Mouse (Mus musculus) gastrocnemius, adult 18-20 months (tissue): Measurements from ENCODE around the gene Casz1. TPM values are rescaled to one million over a fixed set of nuclear protein-coding genes. Genes with fewer than 3 reads are reported as not detected.

Experiments
- DNase-seq: peaks from one replicate; pipeline ENCODE4 v3.0.0; 2021; ENCODE audit warnings: low spot score
- total RNA-seq, 2 experiments: library from RNA; stranded (reverse); gene quantifications; 2 replicates each; pipeline ENCODE4 v1.2.3; 2021

Casz1 gene
- total RNA-seq, 2 experiments from 2014 or later = 37.9 to 44.4 TPM

- no peak for DNase-seq
Measured at GRCm38 (mm10) chr4:148933109-148933508, 128.9 kb downstream of the Casz1 start.

DNA sequence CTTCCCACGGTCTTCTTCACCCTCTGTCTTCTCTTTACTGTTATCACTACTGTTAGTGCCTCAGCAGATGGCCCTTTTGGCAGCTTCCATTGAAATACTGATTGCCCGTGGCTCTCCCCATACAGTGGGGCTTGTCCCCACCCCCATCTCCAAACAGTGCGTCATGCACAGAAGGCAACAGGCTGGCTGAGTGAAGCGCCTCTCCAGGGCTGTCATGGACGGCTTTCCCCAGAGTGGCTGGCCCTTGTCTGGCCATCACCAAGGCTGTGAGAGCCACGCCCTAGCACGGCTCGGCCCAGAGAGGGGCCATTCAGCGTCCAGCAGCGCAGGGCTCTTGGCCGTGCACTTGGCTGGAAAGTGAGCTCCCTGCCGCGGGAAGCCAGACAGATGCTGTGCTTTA, 131.0 kb downstream of the Casz1 start:
- peak; percentile 30 for DNase-seq

- no peak for DNase-seq
Measured at GRCm38 (mm10) chr4:148936111-148936510, 131.9 kb downstream of the Casz1 start.

DNA sequence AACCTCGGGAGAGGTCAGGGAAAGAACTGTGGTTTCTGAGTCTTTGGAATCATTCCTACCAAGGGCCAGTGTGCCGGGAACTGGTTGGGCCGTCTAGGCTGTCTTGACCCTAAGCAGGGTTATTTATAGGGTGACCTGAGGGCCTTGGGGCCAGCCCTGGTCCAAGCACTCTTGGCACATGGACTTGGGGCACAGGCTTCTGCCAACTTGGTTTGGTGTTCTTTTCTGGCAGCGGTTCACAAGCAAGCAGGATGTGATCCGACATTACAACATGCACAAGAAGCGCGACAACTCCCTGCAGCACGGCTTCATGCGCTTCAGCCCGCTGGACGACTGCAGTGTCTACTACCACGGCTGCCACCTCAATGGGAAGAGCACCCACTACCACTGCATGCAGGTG, 132.5 kb downstream of the Casz1 start:
- peak; percentile 89 for DNase-seq

- DNase-seq = no peak
Measured at GRCm38 (mm10) chr4:148938546-148938945, 134.3 kb downstream of the Casz1 start.

DNA sequence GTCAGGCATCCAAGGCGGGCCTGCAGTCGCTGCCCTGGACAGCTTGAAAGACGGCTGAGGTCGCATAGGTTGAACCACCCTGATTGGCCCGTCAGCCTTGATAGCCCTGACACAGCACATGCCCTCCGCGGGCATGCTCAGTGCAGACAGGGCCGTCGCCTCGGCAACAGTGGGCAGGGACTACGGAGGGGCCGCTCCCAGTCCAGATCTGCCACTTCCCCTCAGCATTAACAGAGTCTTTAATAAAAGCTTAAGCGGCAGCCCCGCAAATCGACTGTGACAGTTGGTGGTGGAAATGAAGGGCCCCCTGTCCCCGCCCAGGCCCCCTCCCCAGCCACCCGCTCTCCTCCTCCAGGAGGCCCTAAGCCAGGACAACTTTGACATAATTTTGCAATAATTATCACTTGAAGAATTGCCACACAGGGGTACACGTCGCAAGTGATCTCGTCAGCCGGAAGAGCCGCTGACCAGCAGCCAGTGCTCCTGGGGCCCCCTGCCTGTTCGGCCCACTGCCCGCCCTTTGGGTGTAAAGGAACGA, 136.5 kb downstream of the Casz1 start:
- peak; percentile 40 for DNase-seq

GRCm38 (mm10) chr4:148941321-148941720, 137.1 kb downstream of the Casz1 start:
- DNase-seq = no peak

- no peak for DNase-seq
Measured at GRCm38 (mm10) chr4:148943099-148943498, 138.9 kb downstream of the Casz1 start.

GRCm38 (mm10) chr4:148945476-148945881, 141.2 kb downstream of the Casz1 start:
- DNase-seq = peak; percentile 39

- peak; percentile 68 for DNase-seq
Measured at GRCm38 (mm10) chr4:148946071-148946470, 141.8 kb downstream of the Casz1 start.

- DNase-seq = no peak
Measured at GRCm38 (mm10) chr4:148947833-148948388, 143.7 kb downstream of the Casz1 start.

DNA sequence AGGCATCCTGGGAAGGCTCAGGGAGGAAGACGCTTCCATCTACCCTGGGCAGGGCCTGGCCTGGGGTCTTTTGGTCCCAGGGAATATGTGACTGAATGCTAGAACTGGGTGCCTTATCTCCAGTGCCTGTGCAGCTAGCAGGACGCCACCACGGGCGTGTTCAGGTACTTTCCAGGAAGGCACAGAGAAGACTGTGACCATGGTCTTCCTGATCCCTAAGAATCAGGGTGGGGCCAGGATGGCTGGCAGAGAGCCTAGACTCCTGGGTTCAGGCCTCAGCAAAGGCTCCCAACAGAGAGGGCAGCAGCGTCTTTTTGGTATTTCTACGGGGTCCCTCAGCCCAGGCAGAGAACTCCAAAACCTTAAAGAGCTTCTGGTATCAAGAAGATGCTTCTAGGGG, 146.3 kb downstream of the Casz1 start:
- DNase-seq = no peak

DNA sequence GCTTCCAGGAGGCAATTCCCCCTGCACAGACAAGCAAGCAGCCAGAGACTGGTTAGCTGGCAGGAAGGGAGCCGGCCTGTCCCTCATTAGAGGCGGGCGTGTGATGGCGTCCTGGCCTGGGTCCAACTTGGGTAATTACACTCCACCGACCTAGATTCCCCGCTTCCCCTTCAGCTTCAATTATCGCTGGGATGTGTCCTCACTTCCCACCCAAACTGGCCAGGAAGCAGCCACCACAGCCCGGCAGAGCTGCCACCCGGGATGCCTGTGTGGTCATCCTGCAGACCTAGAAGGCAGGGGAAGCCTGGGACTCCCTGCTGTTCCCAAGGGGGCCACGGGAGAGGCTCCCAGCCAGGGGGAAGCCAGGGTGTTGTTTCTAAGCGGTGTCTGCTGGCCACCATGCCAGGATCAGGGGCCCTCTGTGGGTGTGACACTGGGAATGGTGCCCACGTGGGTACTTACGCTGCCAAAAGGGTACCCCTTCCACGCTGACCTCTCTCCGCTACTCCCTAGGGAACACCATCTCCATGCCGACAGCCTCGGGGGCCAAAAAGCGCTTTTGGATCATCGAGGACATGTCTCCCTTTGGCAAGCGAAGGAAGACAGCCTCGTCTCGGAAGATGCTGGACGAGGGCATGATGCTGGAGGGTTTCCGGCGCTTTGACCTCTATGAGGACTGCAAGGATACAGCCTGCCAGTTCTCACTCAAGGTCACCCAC, 146.9 kb downstream of the Casz1 start:
- DNase-seq = peak; percentile 76

GRCm38 (mm10) chr4:148951821-148952291, 147.6 kb downstream of the Casz1 start:
- no peak for DNase-seq

DNA sequence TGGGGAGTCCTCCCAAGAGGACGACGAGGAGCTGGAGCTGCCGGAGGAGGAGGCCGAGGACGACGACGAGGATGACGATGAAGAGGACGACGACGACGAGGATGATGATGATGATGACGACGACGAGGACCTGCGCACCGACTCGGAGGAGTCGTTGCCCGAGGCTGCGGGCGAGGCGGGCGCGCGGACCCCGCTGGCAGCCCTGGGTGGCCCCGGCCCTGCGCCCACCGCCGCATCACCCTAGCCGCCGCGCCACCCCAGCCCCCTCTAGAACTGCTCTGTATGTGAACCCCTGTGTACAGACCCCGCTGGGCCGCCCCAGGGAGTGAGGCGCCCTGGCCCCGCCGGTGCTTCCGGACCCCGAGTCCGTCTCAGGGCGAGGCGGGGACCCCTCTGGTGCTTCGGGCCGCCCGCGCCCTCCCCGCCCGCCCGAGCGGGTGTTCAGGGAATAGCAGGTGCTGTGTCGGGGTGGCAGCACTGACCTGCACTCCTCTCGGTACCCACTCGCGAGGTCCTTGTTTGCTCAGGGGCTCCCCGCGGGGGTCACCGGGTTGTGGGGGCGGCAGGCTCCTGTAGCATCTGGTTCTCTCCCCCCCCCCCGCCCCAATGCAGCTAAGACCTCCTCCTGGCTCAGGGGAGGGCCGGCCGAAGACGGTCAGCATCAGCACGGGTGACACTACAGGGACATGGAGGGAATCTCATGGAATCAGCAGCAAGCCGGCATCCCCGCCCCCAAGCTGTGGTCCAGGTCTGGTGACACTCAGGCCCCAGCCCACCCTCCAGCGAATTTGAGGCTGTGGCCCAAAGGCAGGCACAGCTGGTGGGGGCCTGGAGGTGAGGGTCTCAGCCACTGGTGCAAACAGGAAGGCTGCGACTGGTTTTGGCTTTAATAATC, 148.3 kb downstream of the Casz1 start:
- DNase-seq = no peak

DNA sequence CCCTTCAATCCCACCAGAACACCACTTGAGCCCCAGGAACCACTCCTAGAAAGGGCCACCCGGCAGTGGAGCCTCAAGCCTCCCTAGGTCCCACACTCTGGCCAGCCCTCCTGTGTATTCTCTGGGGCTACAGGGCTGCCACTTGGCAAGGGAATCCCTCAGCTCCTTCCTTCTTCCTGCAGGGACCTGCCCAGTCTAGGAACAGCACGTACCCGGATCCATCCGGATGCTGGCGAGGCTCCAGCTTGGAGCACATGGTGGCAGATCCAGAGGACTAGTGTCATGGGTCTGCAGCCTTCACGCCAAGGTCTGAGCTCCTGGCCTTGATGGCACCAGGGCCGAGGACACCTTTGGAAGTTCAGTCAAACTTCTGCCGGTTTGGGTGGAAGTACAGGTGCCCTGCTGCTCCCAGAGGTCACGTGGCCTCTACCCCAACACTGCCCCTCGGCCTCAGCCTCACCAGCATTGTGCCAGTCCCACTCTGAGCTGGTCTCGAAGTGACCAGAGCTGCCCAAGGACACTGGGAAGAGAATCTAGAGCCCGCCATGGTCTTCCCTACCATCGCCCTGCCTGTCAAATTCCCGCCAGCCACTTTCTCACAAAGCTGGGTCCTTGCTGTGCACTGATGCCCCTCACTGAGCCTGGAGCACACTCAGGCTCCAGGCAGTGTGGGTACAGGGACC, 151.0 kb downstream of the Casz1 start:
- peak; percentile 82 for DNase-seq

- DNase-seq = no peak
Measured at GRCm38 (mm10) chr4:148960011-148960410, 155.8 kb downstream of the Casz1 start.

DNA sequence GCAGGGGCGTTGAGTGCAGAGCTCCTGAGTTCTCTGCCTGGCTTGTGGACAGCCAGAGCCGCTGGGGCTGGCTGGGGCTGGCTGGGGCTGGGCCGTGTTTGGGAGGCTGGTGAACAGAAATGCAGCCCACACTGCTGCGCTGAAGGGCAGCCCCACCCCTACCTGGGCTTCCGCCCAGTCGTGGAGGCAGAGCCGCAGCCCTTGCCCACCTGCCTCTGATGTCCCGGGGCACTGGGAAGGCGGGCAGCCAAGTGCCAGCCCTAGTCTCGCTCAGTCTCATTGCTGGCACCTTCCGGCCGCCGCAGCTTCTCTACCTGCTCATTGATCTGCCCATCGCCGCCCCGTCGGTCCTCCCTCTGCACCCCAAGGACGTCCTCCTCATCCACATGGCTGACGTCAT, 156.9 kb downstream of the Casz1 start:
- no peak for DNase-seq

GRCm38 (mm10) chr4:148962096-148962495, 157.9 kb downstream of the Casz1 start:
- DNase-seq = no peak

- no peak for DNase-seq
Measured at GRCm38 (mm10) chr4:148964541-148965310, 160.5 kb downstream of the Casz1 start.

- no peak for DNase-seq
Measured at GRCm38 (mm10) chr4:148966132-148966531, 161.9 kb downstream of the Casz1 start.
